Mouse (Mus musculus) liver, adult 2 months (tissue): ENCODE measurements around the gene Syt1.

ENCODE experiments used
- CTCF ChIP-seq: fragments of 200-500 bp; IDR thresholded peaks from 2 replicates; pipeline ENCODE4 v1.5.1; 2011; ENCODE audit warnings: low read depth, low read length, control low read depth
- POLR2A ChIP-seq: fragments of 200-500 bp; IDR thresholded peaks from 2 replicates; pipeline ENCODE4 v1.6.1; 2011; ENCODE audit warnings: low read length, control low read depth; ENCODE audit not compliant: insufficient read depth; ENCODE audit errors: extremely low read depth

DNA sequence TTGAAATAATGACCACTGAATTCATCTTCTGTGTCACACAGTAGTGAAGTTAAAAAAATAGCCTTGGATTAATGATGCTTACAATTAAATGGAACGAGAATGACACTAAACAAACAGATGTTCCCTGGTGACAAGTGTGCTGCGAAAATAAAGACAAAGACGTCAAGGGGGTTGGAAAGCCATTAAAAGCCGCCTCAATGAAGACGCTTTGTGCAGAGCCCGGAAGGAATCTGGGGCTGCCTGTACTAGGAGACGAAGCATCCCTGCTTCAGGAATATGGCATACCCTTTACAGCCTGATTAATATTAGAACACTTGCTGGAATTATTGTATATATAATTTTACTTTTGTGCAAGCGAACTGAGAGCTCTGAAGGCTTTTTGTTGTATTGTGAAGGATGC is 234.0 kb downstream of the Syt1 start:
- TF ChIP-seq CTCF = no peak
- TF ChIP-seq POLR2A = no peak
